Mouse (Mus musculus) skeletal muscle tissue, adult 2 months (tissue): ENCODE measurements around the gene Klrb1a.
"Not testable (repeated sequence)": the region's sequence is repeated elsewhere in the genome, so short reads cannot be mapped to it uniquely, and the experiment has no call there.

Source experiments
- DNase-seq: peaks from one replicate; pipeline ENCODE4 v3.0.0-alpha.2; 2012; ENCODE audit warnings: low read depth, low spot score

Gene Klrb1a

GRCm38 (mm10) chr6:128623433-128623832 lies at the start of gene Klrb1a:
Gene Klrb1a, minus strand, starts transcription at chr6:128623533.
- DNase-seq = not testable (repeated sequence)

DNA sequence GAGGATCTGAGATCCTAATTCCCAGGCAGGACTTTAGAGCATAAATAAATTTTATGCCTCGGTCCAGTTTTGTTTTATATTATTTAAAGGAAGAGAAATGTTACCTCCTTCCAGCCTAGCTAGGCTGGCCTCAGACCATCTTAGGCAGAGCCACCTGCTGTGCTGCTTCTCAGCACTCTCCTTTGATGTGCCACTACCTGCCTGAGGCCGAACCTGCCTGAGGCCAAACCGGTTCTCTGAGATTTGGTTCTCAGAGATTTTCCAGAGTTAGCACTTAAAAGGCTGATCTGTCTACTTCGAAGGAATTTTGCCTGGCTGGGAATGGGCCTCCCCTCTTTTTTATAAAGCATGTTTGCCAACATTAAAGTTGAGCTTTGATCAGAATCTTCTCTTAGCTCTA lies 46.6 kb upstream of the Klrb1a start:
- DNase-seq = no peak

DNA sequence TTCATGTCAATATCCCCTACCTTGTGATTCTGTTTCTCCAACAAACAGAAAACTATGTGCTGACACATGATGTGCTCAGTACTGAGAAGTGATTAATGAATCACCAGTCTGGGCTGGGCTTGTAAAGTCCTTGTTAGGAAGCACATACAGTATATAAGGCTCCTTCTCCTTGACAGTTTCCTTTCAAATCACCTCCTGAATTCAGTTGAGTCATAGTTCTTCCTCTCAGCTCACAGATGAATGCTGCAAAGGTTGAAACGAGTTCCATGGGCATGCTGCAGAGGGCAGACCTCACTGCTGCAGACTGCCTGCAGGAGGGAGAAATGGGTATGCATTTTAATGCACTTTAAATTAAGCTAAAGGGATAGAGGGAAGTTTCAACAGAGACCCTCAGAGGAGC lies 38.9 kb upstream of the Klrb1a start, which contains the start of gene Clec2h:
Gene Clec2h (plus strand): TSS at position 180 of the 400 bp plus-strand sequence.
- no peak for DNase-seq

GRCm38 (mm10) chr6:128661249-128661648 lies 37.9 kb upstream of the Klrb1a start:
- DNase-seq = no peak

DNA sequence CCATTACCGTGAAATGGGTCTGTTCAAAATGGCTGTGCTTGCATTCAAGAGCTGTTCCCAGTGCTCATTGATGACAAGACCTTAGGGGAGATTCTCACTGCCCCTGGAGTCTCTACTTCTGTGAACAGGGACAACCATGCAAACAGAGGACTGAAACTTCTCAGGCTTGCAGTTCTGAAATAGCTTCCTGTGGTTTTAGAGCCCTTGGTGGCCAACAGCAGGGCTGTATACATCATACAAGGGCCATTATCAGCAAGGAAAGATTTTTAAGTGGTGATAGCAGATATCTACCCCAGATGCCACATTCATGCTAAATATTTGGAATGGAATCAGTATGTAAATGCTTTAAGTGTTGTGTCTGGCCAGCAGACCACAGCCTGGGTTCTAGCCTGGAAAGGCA lies 29.6 kb upstream of the Klrb1a start:
- no peak for DNase-seq

DNA sequence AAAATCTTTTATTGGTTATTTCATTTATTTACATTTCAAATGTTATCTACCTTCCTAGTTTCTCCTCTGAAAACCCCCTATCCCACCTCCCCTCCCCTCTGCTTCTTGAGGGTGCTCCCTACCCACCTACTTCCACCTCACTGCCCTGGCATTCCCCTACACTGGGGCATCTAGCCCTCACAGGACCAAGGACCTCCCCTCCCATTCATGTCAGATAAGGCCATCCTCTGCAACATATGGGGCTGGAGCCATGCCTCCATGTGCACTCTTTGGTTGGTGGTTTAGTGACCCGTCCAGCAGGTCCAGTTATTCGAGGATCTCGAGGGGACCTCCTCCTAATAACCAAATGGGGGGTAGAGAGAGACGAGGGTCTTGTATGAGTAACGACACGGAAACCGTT lies 27.5 kb upstream of the Klrb1a start:
- DNase-seq = not testable (repeated sequence)

DNA sequence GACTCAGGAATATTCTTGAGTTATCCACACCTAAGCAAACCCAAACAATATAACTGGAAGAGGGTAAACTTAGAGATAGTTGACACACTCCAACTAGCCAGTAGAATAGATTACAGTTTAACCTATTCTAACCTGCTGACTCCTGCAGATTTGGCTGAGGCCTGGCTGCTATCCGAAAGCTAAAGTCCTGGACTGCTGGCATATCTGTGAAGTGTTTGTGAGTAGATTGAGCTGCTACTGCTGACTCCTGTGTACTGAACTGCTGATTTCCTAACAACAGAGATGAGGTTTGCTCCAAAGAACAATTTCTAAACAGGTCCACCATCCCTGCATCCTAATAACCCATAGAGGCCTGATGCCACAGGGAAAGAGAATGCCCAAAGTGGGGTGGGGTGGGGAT lies 26.9 kb upstream of the Klrb1a start:
- DNase-seq = no peak

GRCm38 (mm10) chr6:128649681-128650080 lies 26.3 kb upstream of the Klrb1a start:
- no peak for DNase-seq

- DNase-seq = not testable (repeated sequence)
Observed at GRCm38 (mm10) chr6:128645708-128646107, 22.4 kb upstream of the Klrb1a start.

GRCm38 (mm10) chr6:128644694-128645093 lies 21.4 kb upstream of the Klrb1a start:
- not testable (repeated sequence) for DNase-seq

- DNase-seq = peak; percentile 15
Observed at GRCm38 (mm10) chr6:128643999-128644398, 20.7 kb upstream of the Klrb1a start.

DNA sequence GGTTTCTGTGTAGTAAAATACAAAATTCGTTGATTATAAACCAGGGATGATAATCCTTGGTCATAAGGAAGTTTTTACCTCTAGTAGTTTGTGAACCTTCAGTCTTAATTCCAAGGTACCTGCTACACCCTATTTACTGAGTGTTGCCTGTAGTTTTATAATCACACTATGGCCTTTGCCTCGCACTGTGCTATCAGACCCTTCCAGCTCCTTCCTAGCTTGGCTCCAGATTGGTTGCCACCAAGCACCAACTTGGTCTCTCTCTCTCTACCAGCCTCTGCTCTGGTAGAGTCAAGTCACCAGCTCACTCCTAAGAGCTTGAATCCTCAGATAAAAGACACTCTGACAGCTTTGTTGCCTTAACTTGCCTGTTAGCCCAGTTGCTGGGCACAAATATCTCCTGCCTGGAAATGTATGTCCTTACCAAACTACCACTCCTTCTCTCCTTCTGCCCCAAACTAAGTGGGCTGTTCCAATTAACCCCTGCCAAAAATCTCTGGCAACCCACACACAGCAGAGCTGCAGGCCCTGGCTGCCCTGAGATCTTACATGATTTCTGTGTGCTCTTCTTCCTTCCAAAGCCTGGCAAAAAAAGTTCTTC lies 17.9 kb upstream of the Klrb1a start:
- DNase-seq = no peak

DNA sequence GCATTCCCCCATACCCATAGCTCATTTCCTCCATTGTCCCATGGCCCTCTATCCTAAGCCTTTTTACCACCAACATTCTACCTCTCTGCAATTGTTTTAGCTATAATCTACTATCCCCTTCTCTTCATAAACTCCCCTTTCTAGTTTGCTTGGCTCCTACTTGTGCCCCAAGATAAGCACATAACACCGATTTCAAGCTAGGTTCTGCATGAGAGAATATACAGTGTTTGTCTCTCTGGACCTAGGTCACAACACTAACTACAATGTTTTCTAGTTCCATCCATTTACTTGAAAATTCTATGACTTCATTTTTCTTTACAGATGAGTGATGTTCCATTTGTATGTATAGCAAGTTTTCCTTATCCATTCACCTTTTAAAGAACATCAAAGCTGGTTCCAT lies 17.3 kb upstream of the Klrb1a start:
- no peak for DNase-seq

DNA sequence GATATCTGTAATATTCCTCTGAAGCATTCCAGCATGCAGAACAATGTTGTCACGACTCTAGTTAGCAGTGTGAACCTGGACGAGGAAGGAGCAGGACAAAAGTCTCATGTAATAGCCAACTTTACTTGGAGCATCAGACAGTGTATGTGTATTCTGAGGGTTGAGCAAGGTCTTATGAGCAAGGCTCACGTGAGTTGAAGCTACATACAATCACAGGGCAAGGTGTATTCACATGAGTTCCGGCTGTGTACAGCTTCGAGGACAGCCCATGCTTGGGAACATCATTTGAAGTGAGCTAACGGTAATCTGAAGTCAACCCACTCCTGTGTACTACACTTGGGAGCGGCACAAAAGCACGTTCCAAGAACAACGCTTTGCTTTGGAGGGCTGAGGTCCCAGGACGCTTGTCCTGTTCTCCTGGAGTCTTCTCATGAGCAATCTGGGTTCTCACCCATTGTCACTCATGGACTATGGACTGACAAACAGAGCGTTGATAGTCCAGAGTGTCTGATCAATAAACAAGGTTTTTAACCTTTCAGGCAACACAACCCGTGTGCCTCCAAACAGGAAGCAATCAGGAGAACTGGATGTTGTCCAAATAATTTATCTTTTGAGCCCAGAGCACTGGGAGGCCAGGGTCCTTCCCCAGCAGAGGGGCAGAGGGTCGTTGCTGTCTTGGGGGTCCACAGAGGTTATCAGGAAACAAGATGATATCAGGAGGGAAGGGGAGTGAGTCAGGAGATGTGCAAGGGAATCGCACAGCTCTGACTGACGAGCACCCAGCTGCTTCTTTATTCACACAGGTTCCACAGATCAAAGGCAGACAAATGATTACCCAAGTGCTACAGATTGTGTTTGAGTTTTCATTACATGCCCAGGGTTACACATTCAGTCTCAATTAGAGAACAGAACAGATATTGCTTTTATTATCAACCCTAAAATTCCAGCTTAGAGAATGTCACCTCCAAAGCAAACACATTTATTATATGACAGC lies 7.9 kb upstream of the Klrb1a start:
- not testable (repeated sequence) for DNase-seq

GRCm38 (mm10) chr6:128629771-128630739 lies 6.7 kb upstream of the Klrb1a start:
- DNase-seq = peak; percentile 0

DNA sequence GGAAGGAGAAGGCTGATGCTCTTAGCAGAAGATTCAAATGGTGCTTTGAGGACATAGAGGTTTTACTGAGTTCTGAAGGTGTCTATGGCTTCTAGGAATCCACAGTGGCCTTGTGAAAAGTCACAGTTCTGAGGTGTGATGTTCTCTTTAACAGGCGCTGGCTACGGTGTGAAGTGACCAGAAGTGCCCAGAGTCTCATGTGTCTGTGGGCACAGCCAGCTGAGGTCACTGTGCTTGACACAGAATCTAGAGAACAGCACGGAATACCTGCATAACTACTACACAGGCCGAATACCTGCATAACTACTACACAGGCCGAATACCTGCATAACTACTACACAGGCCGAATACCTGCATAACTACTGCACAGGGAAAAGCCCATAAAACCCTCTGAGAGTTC lies 1.9 kb upstream of the Klrb1a start:
- not testable (repeated sequence) for DNase-seq

DNA sequence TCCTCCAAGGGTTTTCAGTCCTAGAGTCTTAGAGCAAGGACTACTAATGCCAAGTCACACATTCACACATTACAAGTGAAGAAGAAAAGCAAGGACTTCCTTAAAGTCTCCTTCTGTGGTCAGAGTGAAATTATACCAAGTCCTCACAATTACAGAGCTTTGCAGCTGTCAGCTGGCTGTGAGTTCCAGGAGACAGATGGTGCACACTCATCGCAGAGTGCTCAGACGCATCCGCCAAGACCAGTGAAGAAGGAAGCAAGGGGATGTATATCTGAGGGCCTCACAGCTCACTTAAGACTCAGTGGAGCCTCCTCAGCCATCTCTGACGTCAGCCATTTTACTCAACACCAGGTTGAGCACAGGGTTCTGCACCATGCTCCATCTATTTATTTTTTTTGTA lies 1.1 kb upstream of the Klrb1a start:
- peak; percentile 10 for DNase-seq

DNA sequence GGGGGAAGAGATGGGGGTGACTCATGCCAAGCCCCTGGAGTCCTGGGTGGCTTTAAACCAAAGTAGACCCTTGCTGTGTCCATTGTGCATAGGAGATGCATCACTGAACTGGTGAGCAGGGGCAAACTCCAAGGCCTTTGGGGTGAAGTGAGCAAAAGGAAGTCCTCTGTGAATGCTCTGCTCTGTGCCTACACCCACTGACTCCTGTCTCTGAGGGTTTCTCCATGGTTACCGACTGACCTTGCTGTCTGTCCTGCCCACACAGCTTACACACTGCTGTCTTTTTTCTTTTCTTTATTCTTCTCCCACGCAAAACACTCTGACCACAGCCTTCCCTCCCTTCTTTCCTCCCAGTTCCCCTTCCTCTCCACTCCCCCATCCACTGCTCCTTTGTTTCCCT lies 600 bp downstream of the Klrb1a start:
- no peak for DNase-seq

- no peak for DNase-seq
Observed at GRCm38 (mm10) chr6:128606350-128606749, 17.0 kb downstream of the Klrb1a start.

GRCm38 (mm10) chr6:128604512-128604911 lies 18.8 kb downstream of the Klrb1a start:
- DNase-seq = no peak

DNA sequence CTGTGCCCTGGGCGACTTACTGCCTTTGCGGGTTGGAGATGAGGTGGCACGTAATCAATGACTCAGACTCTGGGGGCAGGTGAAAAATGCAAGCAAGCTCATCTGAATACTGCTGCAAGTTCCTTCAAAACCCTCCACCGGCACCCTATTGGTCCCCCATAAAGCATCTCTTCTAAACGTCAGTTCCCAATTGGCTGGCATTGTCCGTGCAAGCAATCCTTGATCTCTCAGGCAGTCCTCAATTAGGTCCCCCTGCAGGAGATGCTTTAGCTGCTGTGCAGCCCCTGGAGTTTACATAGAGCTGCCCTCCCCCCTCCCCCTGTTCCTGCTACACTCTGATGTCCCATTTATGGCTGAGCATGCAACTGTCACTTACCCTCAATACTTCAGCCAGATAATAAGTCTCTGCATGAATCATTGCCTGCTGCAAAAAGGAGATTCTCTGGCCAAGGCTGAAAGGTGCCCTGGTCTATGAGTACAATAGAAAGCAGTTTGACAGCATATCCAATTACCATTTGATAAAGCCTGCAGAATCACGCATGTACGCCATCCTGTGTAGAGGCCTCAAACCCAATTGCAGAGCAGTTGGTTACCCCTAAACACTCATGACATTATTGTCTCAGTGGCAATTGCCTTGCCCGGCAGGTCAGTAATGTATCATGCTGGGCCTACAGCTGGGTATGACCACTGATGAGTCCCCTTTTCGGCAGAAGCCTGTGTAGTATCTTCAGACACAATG lies 20.7 kb downstream of the Klrb1a start:
- no peak for DNase-seq
